Mouse (Mus musculus) cerebellum, adult 11-12 months (tissue): ENCODE data around the gene Tigar.

ENCODE experiments used
- DNase-seq: peaks from one replicate; pipeline ENCODE4 v3.0.0; 2022

Gene Tigar

GRCm38 (mm10) chr6:127109402-127109930 lies at the start of gene Tigar:
Gene Tigar, minus strand, starts transcription at chr6:127109557.
- DNase-seq: peak; percentile 96

GRCm38 (mm10) chr6:127157321-127157720 lies 48.0 kb upstream of the Tigar start:
- DNase-seq: no peak

DNA sequence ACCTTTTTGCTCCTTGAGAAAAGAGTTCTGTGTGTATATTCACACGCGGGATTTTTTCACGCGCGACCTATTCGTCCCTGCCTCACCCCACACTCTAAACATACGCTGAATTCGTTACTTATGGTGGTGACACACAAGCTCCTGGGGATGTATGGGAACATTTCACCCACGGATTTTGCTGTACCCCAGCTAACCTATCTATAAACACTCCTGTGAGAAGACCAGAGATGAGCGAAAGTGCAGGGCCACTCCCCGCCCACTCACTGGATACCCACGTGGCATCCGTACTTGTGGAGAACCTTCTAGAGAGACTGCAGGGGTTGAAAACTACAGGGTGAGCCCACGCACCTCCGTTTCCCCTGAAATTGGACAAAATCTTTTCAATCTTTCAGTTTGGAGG lies 46.1 kb upstream of the Tigar start:
- DNase-seq: no peak

DNA sequence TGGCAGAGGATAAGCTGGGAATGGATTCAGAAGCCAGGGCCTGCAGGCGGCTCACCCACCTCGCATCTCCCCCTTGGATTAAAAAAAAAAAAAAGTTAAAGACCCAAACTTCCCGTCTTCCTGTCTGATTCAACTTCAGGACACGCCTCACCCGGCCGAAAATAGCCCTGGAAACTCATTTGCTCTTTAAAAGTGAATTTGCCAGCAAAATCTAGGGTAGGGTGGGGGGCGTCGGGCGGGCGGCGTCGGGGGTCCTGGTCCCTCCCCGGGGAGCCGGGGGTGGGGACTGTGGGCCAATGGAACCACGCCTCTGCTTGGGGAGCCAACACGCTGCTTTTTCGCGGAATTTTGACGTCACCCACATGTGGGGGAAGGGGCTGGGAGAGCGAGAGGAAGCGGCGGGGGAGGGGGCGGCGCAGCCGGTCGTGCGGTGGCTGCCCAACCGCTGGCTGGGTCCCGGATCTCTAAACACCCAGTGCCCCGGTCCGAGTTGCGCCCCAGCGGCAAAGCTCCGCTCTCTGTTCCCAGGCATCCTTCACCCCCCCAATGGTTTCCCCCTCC lies 45.4 kb upstream of the Tigar start:
- DNase-seq: no peak

- DNase-seq: no peak
Measured at GRCm38 (mm10) chr6:127153972-127154707, 44.8 kb upstream of the Tigar start.

GRCm38 (mm10) chr6:127153296-127153800 lies 44.0 kb upstream of the Tigar start:
- no peak for DNase-seq

DNA sequence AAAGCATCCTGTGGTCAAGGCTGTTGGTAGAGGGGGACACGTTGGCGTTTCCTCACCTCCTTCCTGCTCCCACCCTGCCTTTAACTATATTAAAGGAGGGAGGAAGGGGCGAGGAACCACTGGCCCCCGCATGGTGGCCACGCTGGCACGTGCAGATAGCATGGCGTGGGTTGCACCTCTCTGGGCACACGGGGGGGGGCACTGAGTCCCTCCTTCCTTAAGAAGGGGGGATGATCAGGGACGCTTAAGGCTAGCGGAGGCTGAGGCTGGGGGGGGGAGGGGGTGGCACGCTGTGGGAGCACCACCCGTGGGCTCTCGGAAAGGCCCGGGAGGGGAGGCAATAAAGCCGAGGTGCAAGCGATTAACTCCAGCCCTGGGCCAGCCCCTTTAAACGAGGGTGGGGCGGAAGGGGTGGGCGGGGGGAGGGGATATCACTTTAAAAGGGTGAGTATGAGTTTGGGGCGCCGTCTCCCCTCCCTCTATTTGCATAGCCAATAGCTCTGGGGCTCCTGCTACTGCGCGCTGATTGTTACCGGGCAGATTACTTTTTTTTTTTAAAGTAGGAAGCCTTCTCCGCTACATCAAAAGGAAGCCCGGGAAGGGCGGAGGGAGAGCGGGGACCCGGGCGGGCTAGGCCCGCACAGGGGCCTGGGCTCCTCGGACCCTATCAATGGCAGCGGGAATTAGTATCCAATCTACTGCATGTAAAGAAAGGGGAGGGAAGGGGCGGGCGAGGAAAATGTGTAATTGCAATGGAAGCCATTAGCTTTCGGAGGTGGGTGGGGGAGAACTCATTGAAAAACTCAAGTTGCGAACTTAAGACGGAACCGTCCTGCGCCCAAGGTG lies 43.0 kb upstream of the Tigar start, which contains the start of gene Ccnd2:
TSS of gene Ccnd2 (minus strand) at position 88 of the 846 bp plus-strand sequence.
- no peak for DNase-seq

- no peak for DNase-seq
Measured at GRCm38 (mm10) chr6:127151565-127152105, 42.3 kb upstream of the Tigar start.

DNA sequence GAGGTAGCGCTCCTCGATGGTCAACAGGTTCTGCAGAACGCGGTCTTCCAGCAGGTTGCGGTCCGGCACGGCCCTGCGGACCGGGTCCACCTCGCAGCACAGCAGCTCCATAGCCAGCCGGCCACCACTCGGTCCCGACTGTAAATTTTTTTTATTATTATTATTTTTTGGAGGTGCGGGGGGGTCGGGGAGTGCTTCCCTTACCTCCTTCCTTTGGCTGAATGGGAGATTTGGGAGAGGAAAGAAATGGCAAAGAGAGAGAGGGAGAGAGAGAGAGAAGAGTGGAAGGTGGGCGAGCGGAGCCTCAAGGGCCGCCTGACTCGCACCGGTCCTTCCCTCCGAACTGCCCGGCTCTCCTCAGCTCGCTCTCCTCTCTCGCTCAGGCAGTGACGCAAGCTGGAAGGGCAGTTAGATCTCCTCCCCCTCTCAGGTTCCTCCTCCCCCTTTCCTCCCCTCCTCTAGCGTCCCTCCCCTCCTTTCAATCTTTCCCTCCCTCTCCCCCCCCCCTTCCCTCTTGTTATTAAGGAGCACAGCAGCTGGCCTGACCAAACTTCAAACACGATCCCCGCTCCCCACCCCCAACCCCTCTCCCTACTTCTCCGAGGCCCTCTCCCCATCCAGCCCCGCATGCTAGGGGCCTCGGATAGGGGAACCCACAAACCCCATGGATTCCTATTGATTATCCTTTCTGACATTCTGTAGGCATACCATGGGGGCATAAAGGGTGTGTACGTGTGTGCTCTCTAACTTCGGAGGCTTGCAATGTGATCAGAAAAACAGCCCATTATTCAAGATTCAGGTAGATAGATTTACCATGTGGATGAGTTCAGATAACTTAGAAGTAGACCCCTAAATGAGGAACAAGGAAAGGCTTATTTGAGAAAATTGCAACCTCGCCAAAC lies 41.6 kb upstream of the Tigar start:
- DNase-seq: no peak

DNA sequence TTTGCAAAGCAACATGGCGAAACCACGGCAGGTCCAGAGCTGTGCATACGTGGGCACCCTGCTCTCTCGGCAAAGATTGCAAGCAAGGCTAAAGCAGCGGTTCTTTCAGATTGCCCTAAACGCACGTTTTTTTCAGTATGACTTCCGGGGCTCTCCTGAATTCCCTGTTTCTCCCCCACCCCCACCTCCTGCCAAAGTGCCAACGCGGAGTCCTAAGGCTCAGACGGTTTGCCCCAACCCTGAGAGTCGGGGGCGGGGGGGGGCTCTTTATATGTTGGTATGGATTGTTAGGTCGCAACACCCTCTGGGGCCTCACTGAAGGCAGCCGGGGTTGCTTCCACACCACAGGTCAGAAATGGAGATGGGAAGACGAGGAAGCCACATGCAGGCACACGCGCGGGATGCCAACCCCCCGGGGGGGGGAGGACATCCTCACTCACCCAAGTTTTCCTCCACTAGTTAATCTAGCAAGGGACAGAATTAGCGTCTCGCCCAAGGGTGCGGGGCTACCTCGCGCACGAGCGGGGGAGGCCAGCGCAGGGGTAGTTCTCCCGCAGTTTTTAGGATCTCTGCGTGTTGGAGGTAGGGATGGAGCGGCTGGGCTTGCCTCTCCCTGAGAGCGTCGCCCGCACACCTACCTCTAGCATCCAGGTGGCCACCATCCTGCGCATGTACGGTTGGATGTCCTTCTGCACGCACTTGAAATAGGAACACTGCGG lies 40.7 kb upstream of the Tigar start:
- DNase-seq: no peak

GRCm38 (mm10) chr6:127149303-127149943 lies 40.1 kb upstream of the Tigar start:
- no peak for DNase-seq

DNA sequence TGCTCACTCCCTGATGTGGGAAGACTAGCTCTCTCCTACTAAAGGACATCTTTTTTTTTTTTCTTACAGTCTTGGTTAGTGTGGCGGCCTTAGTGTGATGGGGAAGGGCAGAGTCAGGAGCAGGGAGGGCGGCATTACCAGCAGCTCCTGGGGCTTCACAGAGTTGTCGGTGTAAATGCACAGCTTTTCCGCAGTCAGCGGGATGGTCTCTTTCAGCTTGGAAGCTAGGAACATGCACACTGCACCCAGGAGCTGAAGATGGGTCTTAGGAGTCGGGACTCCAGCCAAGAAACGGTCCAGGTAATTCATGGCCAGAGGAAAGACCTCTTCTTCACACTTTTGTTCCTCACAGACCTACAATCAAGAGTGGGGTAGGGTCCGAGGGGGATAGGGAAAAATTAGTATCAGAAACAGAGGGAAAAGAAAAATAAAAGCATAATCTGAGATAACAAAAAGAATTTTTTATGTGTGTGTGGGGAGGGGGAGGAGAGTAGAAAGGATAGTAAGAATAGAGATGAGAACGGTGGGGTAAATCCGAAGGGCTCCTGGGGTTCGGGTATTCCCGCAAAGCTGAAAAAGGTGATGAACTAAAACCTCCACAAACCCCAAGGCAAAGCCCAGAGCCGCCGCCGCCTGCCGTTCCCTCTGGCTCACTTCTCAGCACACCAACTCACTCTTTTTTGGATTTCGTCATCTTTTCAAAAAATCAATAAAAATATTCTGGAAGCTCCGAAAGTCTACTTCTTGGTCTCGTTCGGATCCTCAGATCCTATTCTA lies 39.4 kb upstream of the Tigar start:
- no peak for DNase-seq

GRCm38 (mm10) chr6:127147665-127148064 lies 38.3 kb upstream of the Tigar start:
- DNase-seq: peak; percentile 59

GRCm38 (mm10) chr6:127146322-127146947 lies 37.1 kb upstream of the Tigar start:
- DNase-seq: no peak

DNA sequence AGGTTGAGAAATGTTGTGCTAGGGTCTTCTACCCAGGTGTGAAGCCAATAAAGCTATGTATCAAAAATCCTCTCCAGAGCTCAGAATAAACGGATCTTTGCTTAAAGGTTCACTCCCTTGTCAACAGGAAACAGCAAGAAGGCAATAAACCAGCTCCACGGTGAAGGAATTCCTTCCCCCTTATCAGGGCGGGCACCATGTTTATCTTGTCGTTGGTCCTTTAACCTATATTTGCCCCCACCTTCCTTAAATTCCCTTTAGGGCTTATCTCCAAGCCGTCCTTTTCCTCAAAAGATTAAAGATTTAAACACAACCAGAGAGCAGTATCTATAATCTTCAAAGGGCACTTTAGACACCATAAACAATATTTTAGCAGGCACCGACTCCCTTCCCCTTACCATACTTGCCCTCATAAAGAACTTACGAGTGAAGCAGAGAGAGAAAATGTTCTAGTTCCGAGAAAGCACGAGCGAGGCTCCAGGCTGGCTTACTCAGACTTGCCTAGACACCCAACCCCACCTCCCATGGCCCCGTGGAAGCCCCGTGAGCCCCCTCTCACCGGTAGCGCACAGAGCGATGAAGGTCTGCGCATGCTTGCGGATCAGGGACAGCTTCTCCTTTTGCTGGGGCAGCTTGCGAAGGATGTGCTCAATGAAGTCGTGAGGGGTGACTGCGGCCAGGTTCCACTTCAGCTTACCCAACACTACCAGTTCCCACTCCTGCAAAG lies 36.3 kb upstream of the Tigar start:
- no peak for DNase-seq

DNA sequence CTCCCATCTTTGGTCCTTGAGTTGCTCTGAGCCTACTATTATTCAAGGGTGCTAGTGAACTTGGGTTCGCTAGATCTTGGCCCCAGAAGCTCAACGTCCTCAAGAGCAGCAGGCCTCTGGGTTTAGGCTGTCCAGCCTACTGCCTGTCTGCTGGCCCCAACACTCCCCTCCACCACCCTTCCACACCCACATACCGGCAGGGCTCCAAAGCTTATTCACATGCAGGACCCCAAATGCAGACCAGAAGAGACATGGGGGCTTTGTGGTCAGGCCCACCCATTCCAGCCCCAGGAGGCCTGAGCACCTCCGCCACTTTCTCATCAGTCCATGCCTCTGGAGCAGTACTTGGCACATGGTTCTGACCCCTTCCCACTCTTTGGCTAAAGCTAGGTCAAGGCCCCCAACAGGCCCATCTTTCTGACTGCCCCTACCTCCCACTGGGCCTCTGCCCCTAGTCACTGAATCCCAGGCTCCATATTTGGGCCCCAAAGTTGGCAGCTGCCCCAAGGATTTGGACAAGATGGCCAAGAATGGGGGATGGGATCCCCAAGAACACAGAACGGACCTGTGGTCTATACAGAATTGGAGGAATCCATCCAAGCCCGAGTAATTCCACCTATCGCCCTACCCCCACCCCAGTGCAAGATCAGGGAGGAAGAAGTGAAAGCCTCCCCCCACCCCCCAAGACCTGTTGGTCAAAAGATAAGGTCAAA lies 34.4 kb upstream of the Tigar start:
- no peak for DNase-seq

DNA sequence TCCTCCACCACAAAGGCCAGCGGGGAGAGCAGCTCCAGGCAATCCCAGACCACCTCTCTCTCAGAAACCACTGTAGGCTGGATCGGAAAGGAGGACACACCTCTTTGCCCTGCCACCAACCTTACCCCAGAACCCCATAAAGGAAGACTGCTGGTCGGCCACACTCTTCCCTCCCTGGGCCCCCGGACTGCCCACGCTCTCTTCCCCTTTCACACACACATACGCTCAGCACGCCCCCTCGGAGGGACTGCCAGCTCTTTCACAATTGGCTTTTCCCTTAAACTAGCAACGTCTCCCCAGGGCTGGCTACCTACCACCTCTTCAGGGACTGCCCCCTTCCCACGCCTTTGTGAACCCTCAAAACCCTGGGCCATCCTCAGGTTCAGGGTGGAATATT lies 33.8 kb upstream of the Tigar start:
- DNase-seq: no peak
